Mouse (Mus musculus): Measurements from ENCODE around the gene Tuba3a. TPM values are rescaled to one million over a fixed set of nuclear protein-coding genes. Genes with fewer than 3 reads are reported as not detected.

Tuba3a gene
- not detected for polyA plus RNA-seq (2014; fragmentation: Illumina TruSeq; extraction: RNeasy Lipid Tissue Mini Kit (QIAGEN cat#74804); ENCODE audit: low read depth, low replicate concordance)

GRCm38 (mm10) chr6:125285890-125286289 lies at the start of gene Tuba3a:
Tuba3a (minus strand) TSS chr6:125286042.

GRCm38 (mm10) chr6:125320323-125320722 lies 34.5 kb upstream of the Tuba3a start, which contains the start of gene Scnn1a:
Scnn1a (plus strand) TSS chr6:125320659.

GRCm38 (mm10) chr6:125313546-125314230 lies 27.8 kb upstream of the Tuba3a start, which contains the start of gene Ltbr:
Ltbr (minus strand) TSS chr6:125313885.

GRCm38 (mm10) chr6:125236782-125237181 lies 49.1 kb downstream of the Tuba3a start, which contains the start of gene Cd27:
Cd27 (minus strand) TSS chr6:125237010.

GRCm38 (mm10) chr6:125231117-125232044 lies 54.5 kb downstream of the Tuba3a start, which contains the start of gene Tapbpl:
Tapbpl (minus strand) TSS chr6:125231860.

Other genes with a start within 250 kb of the Tuba3a start
- 25.3 TPM for gene Ing4, start 246.3 kb downstream of the Tuba3a start, polyA plus RNA-seq (2014; fragmentation: Illumina TruSeq; extraction: RNeasy Lipid Tissue Mini Kit (QIAGEN cat#74804); ENCODE audit: low read depth, low replicate concordance)
- gene Acrbp, start 236.4 kb downstream of the Tuba3a start, polyA plus RNA-seq (2014; fragmentation: Illumina TruSeq; extraction: RNeasy Lipid Tissue Mini Kit (QIAGEN cat#74804); ENCODE audit: low read depth, low replicate concordance) = 3.6 TPM
- gene Lpar5, start 218.1 kb downstream of the Tuba3a start, polyA plus RNA-seq (2014; fragmentation: Illumina TruSeq; extraction: RNeasy Lipid Tissue Mini Kit (QIAGEN cat#74804); ENCODE audit: low read depth, low replicate concordance) = 3.2 TPM
- gene Chd4, start 190.1 kb downstream of the Tuba3a start, polyA plus RNA-seq (2014; fragmentation: Illumina TruSeq; extraction: RNeasy Lipid Tissue Mini Kit (QIAGEN cat#74804); ENCODE audit: low read depth, low replicate concordance) = 61.0 TPM
- gene Nop2, start 154.1 kb downstream of the Tuba3a start, polyA plus RNA-seq (2014; fragmentation: Illumina TruSeq; extraction: RNeasy Lipid Tissue Mini Kit (QIAGEN cat#74804); ENCODE audit: low read depth, low replicate concordance) = 1.4 TPM
- gene Iffo1, start 140.8 kb downstream of the Tuba3a start, polyA plus RNA-seq (2014; fragmentation: Illumina TruSeq; extraction: RNeasy Lipid Tissue Mini Kit (QIAGEN cat#74804); ENCODE audit: low read depth, low replicate concordance) = 1.6 TPM
- 73.5 TPM for gene Gapdh, start 119.6 kb downstream of the Tuba3a start, polyA plus RNA-seq (2014; fragmentation: Illumina TruSeq; extraction: RNeasy Lipid Tissue Mini Kit (QIAGEN cat#74804); ENCODE audit: low read depth, low replicate concordance)
- 5.5 TPM for gene Ncapd2, start 94.3 kb downstream of the Tuba3a start, polyA plus RNA-seq (2014; fragmentation: Illumina TruSeq; extraction: RNeasy Lipid Tissue Mini Kit (QIAGEN cat#74804); ENCODE audit: low read depth, low replicate concordance)
- 111 TPM for gene Mrpl51, start 94.2 kb downstream of the Tuba3a start, polyA plus RNA-seq (2014; fragmentation: Illumina TruSeq; extraction: RNeasy Lipid Tissue Mini Kit (QIAGEN cat#74804); ENCODE audit: low read depth, low replicate concordance)
- gene Vamp1, start 70.5 kb downstream of the Tuba3a start, polyA plus RNA-seq (2014; fragmentation: Illumina TruSeq; extraction: RNeasy Lipid Tissue Mini Kit (QIAGEN cat#74804); ENCODE audit: low read depth, low replicate concordance) = 16.1 TPM
- gene Tapbpl, start 54.2 kb downstream of the Tuba3a start, polyA plus RNA-seq (2014; fragmentation: Illumina TruSeq; extraction: RNeasy Lipid Tissue Mini Kit (QIAGEN cat#74804); ENCODE audit: low read depth, low replicate concordance) = 9.3 TPM
- gene Cd27, start 49.0 kb downstream of the Tuba3a start, polyA plus RNA-seq (2014; fragmentation: Illumina TruSeq; extraction: RNeasy Lipid Tissue Mini Kit (QIAGEN cat#74804); ENCODE audit: low read depth, low replicate concordance) = not detected
- gene Ltbr, start 27.8 kb upstream of the Tuba3a start, polyA plus RNA-seq (2014; fragmentation: Illumina TruSeq; extraction: RNeasy Lipid Tissue Mini Kit (QIAGEN cat#74804); ENCODE audit: low read depth, low replicate concordance) = 0.95 TPM
- 22.6 TPM for gene Scnn1a, start 34.6 kb upstream of the Tuba3a start, polyA plus RNA-seq (2014; fragmentation: Illumina TruSeq; extraction: RNeasy Lipid Tissue Mini Kit (QIAGEN cat#74804); ENCODE audit: low read depth, low replicate concordance)
- gene Tnfrsf1a, start 63.3 kb upstream of the Tuba3a start, polyA plus RNA-seq (2014; fragmentation: Illumina TruSeq; extraction: RNeasy Lipid Tissue Mini Kit (QIAGEN cat#74804); ENCODE audit: low read depth, low replicate concordance) = 5.8 TPM
- 0.66 TPM for gene Plekhg6, start 94.8 kb upstream of the Tuba3a start, polyA plus RNA-seq (2014; fragmentation: Illumina TruSeq; extraction: RNeasy Lipid Tissue Mini Kit (QIAGEN cat#74804); ENCODE audit: low read depth, low replicate concordance)
- gene Cd9, start 208.7 kb upstream of the Tuba3a start, polyA plus RNA-seq (2014; fragmentation: Illumina TruSeq; extraction: RNeasy Lipid Tissue Mini Kit (QIAGEN cat#74804); ENCODE audit: low read depth, low replicate concordance) = 721 TPM

All from sigmoid colon, adult 10 weeks (tissue).